Mouse (Mus musculus) kidney, adult 11 months (tissue): ENCODE results near the gene Gm1604a.
"Not testable (repeated sequence)": the region's sequence is repeated elsewhere in the genome, so short reads cannot be mapped to it uniquely, and the experiment has no call there.

Experiments used
- DNase-seq: peaks from one replicate; pipeline ENCODE4 v3.0.0; 2022

Gm1604a gene

GRCm38 (mm10) chr17:7025257-7025656 lies at the start of gene Gm1604a:
Gene Gm1604a, plus strand, starts transcription at chr17:7025568.
- not testable (repeated sequence) for DNase-seq

DNA sequence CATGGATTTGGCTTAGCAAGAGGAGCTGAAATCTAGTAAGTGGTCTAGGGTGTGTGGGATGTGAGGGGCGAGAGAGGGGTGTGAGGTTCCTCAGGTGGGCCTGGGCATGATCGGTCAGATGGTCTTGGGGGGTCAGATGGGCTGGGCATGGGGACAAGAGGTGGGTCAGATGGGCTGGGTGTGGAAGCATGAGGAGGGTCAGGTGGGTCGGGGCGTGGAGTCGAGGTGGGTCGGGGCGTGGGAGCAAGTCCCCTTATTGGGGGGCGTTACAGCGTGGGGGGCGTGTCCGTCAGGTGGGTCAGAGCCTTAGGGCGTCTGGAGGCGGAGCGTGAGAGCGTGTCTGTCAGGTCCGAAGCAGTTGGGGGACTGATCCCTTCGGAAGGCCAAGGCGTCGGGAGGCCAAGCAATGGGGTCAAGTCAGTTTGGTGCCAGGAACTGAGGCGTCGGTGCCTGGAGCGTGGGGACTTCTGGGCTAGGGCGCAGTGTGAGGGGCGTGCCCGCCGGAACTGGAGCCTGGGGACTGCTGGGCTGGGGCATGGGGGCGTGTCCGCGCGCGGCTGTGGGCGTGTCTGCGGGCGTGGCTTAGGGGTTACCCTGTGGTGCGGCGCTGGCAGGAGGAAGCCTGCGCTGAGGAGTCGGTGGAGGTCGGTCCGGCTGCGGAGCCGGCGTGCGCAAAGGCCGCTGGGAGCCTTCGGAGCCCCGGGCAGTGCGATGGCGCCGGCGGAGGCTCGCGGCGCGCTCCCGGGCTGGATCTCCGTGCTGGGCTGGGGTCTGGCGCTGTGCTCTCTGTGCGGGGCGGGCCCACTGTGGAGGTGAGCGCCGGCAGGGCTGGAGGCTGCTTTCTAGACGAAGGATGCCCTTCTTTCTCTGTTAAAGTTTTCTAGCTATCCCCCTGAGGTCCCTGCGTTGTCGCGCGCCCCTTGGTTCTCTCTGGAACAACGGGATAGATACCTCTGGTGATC lies 46.8 kb upstream of the Gm1604a start, which contains the start of gene Gm49721:
Gene Gm49721, plus strand, starts transcription at position 618 of the 962 bp plus-strand sequence.
- peak; percentile 89 for DNase-seq

DNA sequence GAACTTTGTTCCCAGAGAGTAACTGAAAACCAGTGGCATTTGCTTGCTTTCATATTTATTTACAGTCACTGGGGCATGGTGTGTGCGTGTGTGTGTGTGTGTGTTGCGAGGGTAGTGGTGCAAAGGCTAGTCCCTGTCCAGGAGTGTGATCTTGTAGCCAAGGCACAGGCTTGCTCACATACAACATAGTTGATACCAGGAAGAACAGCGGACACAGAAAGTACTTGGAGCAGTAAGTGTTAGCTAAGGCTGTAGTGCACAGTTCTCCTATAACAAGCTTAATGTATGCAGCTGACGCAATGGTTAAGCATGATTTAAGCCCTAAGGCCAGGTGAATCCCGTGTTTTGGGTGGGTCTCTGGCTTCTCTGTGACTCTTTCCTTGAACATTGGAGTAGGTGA lies 46.0 kb upstream of the Gm1604a start:
- DNase-seq, result not testable (repeated sequence)

- not testable (repeated sequence) for DNase-seq
Measured at GRCm38 (mm10) chr17:6980144-6980543, 45.2 kb upstream of the Gm1604a start.

- not testable (repeated sequence) for DNase-seq
Measured at GRCm38 (mm10) chr17:6986118-6986517, 39.2 kb upstream of the Gm1604a start.

DNA sequence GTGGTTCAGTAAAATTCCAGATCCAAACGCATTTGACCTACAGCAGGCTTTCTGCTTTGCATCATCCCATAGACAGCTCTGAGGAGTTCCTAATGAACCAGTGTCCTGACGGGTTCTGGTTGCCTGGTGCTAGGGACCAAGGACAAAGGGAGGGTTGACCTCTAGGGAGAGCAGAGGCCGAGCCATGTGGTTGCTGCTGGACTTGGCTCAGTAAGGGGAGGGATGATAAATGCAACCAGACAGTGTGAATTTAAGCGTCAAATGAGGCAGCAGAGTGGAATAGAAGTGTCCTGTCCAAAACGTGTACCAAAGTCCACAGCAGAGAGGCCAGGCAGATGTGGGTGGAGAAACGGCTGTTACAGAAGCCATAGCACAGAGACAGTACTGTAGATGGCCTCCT lies 29.9 kb upstream of the Gm1604a start:
- not testable (repeated sequence) for DNase-seq

DNA sequence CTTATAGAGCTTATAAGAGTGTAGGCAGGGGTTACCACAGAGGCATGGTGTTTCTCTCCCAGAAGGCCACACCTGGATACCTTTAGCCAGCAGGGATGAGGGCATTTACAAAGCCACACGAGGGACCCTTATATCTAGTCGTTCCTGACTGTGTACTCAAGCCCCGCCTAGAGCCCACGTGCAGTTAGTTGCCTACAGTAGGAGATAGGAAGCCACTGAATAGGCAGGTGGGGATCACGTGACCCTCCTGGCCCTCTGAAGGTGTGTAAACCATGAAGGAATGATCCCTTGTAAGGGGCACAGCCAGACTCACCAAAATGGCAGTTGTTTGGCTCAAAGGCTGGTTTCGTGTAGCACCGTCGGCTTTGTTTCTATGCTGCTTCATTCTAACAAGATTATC lies 28.5 kb upstream of the Gm1604a start:
- not testable (repeated sequence) for DNase-seq

- DNase-seq, result not testable (repeated sequence)
Measured at GRCm38 (mm10) chr17:6997778-6998490, 27.4 kb upstream of the Gm1604a start.

- DNase-seq, result not testable (repeated sequence)
Measured at GRCm38 (mm10) chr17:7001790-7002585, 23.4 kb upstream of the Gm1604a start.

GRCm38 (mm10) chr17:7003392-7003791 lies 22.0 kb upstream of the Gm1604a start:
- not testable (repeated sequence) for DNase-seq

- not testable (repeated sequence) for DNase-seq
Measured at GRCm38 (mm10) chr17:7005646-7006045, 19.7 kb upstream of the Gm1604a start.

DNA sequence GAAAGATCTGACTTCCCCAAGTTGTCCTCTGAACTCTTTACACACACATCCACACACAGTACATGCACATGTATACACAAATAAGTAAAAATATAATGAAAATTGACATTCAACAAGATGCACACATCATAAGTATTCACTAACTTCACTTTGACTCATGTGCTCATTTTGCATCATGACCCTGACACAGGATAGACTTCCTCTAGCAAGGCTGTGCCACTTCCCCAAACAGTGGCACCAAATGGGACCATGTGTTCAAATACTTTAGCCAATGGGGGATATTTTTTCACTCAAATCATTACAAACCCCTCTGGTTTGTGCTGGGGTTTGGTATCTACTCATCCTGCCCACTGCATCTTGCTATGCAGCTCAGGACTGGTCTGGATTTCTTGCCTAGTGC lies 16.5 kb upstream of the Gm1604a start:
- not testable (repeated sequence) for DNase-seq

DNA sequence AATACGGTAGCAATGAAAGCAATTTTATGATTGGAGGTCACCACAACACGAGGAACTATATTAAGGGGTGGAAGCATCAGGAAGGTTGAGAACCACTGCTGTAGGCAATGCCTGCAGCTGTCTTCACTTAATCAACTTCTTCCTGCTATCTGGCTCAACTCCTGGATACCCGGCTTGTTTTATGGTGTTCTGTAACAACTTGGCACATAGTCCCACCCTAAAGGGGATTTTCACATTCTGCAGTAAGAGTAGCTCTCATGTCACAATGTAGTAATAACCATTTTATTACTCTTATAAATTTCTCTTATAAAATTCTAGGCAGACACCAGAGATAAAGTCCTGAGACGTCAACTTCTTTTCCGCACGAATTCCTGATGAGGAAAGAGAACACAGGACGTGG lies 15.9 kb upstream of the Gm1604a start:
- DNase-seq, result not testable (repeated sequence)

DNA sequence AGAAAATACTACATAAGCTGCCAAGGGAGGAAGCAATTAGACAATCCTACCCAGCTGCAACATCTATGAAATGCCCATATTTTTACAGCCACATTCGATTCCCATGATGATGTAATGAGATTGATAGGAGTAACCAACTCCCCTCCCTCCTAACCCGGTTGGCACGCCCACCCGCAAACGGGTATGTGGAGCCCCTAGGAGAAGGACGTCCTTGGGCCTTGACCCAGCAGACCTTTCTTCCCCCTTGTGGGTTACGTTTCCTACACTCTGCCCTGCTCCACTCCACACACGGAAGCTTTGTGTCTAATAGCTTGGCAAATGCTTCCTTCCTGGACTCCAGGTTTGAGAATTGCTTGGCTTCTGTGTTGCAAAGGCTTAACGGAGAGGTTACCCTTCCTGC lies 15.5 kb upstream of the Gm1604a start:
- not testable (repeated sequence) for DNase-seq

DNA sequence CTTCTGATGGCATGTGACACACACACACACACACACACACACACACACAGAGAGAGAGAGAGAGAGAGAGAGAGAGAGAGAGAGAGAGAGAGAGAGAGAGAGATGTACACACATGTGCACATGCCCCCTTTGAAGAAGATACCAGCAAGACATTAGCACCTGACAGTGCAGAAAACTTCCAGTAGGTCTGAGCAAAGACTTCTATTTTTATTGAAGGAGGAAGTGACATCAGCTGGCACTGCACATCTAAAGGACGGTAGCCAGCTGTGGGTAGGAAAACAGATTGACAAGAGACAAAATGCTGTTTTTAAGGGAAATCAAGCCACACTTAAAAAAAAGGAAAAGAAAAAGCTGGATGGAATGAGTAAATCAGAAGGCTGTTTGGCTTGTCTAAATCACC lies 11.2 kb upstream of the Gm1604a start:
- DNase-seq, result not testable (repeated sequence)

DNA sequence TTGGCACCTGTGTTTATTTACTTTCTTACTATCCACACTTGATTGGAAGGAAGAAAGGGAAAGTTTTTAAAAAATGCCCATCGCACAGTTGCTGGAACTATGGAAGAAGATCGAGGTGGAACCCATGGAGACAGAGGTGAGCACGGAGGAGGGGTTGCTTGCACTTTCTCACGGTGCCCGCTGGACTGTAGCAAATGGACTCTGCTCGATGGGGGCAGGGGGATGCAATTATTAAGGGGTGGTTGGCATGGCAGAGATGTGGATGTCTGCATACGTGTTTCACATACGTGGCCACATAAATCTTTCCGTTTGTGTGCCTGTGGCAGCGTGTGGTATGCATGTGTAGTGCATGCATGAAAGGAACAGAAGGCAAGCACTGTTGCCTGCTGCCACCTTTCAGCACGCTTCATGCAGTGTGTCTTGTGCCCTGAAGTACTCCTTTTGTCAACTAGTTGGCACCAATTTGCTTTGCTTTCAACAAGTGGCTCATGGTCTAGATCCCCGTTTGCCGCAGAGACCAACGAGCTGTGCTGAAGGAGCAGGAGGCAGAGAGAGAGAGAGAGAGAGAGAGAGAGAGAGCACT lies 487 bp downstream of the Gm1604a start:
- DNase-seq, result not testable (repeated sequence)

DNA sequence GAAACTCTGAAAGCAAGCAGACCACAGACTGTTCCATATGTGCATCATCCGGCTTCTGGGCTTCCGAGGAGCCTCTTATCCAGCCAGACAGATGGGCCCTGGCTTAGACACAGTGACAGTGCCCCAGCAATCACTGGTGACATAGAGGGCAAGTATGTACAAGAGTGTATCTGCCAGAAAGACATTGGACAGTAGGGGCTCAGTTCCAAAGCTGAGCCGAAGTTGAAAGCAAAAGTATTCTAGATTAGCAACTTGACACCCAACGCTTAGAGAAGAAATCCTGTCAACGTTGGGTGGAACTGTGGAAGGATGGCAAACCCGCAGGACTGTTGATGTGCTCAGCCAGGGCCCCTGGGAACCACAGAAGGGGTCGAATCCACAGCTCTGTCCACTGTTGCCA lies 4.8 kb downstream of the Gm1604a start:
- DNase-seq, result peak; percentile 14

- DNase-seq, result peak; percentile 19
Measured at GRCm38 (mm10) chr17:7030622-7031174, 5.3 kb downstream of the Gm1604a start.

- DNase-seq, result not testable (repeated sequence)
Measured at GRCm38 (mm10) chr17:7033192-7034166, 8.1 kb downstream of the Gm1604a start.

DNA sequence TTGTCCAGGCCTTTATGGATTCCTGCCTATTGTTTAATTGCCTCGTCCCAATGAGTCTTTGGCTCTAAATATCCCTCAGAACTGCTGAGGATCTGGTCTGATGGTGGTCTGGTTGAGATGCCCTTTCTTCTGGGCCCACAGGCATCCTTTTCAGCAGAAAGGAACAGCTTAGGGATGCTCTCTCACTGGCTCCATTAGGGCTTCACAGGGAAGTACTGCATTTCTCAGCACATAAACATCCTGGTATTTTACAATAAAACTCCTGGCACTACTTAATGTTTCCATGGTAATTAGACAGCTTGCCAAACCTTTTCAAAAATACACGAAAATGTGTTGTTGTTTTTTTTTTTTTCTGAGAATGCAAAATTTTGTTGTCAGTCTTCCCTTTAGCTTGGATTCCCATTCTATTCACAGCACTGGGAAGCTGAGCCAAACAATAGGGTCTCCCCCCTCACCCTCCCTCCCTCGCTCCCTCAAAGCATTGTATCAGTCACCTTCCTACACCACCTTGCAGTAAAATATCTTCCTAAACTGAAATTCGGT lies 43.7 kb downstream of the Gm1604a start:
- DNase-seq, result not testable (repeated sequence)
